Mouse (Mus musculus) hindbrain, embryonic 13.5 days (tissue): ENCODE results near the gene AC124502.3. TPM values are rescaled to one million over a fixed set of nuclear protein-coding genes. Genes with fewer than 3 reads are reported as not detected.

ENCODE experiments used
- ATAC-seq: fragments of 200-750 bp; cut with Nextera tagmentation; 2 replicates; pipeline ENCODE4 v1.8.0; 2017; ENCODE audit warnings: moderate TSS enrichment; ENCODE audit not compliant: low FRiP score
- H3K27ac ChIP-seq: fragments of 300-500 bp; sonication (generic); 2 replicates; pipeline ENCODE4 v1.5.1; 2015; ENCODE audit warnings: inconsistent platforms, mild to moderate bottlenecking, moderate library complexity
- H3K27me3 ChIP-seq: fragments of 300-500 bp; sonication (generic); 2 replicates; pipeline ENCODE4 v1.6.1; 2015; ENCODE audit warnings: mild to moderate bottlenecking, inconsistent platforms
- H3K36me3 ChIP-seq: fragments of 300-500 bp; sonication (generic); 2 replicates; pipeline ENCODE4 v1.6.1; 2015; ENCODE audit warnings: mild to moderate bottlenecking, inconsistent platforms
- H3K4me1 ChIP-seq: fragments of 300-500 bp; sonication (generic); replicated peaks from 2 replicates; pipeline ENCODE4 v1.6.1; 2015; ENCODE audit warnings: inconsistent platforms
- H3K4me2 ChIP-seq: fragments of 300-500 bp; sonication (generic); 2 replicates; pipeline ENCODE4 v1.6.1; 2015; ENCODE audit warnings: inconsistent platforms, mild to moderate bottlenecking, moderate library complexity
- H3K4me3 ChIP-seq: fragments of 300-500 bp; sonication (generic); 2 replicates; pipeline ENCODE4 v1.5.1; 2015; ENCODE audit warnings: mild to moderate bottlenecking, inconsistent platforms
- H3K9ac ChIP-seq: fragments of 300-500 bp; sonication (generic); 2 replicates; pipeline ENCODE4 v1.6.1; 2015; ENCODE audit warnings: mild to moderate bottlenecking, inconsistent platforms
- H3K9me3 ChIP-seq: fragments of 300-500 bp; sonication (generic); 2 replicates; pipeline ENCODE4 v1.6.1; 2016; ENCODE audit warnings: inconsistent platforms
- WGBS: fragments of 180-500 bp; shearing (Covaris S2); methylation state at CpG from one replicate; pipeline ENCODE4 v1.1.7; 2015; 5-methylcytosine and 5-hydroxymethylcytosine counted together
- polyA plus RNA-seq: library from polyadenylated mRNA; unstranded; fragments of >200 nt; fragmentation: Nextera tagmentation; extraction: Ambion mirVana; gene quantifications from 2 replicates; pipeline ENCODE4 v1.2.1, GENCODE M21; 2015

AC124502.3 gene
- polyA plus RNA-seq, 1 experiment from 2014 or later = 3.9 TPM

- 15% methylated on average over 15 of the region's 15 CpGs for WGBS
- H3K4me1 ChIP-seq = peaks cover 45% of the 10 kb centered on the region
- peak overlapping the region; percentile 45; the same call in 1 of the 2 replicates for H3K27ac ChIP-seq
- H3K9me3 ChIP-seq = no peaks in the 10 kb centered on the region
- no peaks in the 10 kb centered on the region for H3K36me3 ChIP-seq
- ATAC-seq = no peak
- H3K27me3 ChIP-seq = peaks cover 61% of the 10 kb centered on the region
- H3K4me3 ChIP-seq = peak overlapping the region; percentile 45
- peak overlapping the region; percentile 79 for H3K9ac ChIP-seq
- H3K4me2 ChIP-seq = peak overlapping the region; percentile 76
These were observed 28.5 kb downstream of the AC124502.3 start for GRCm38 (mm10) chr19:5067040-5067799.

GRCm38 (mm10) chr19:5067867-5068569 lies 29.3 kb downstream of the AC124502.3 start, which contains the start of gene Cd248:
TSS of gene Cd248 (plus strand) at chr19:5068078.
- no peak for ATAC-seq
- WGBS = under 1% methylated on average over 47 of the region's 56 CpGs

GRCm38 (mm10) chr19:5068570-5069234 lies 30.0 kb downstream of the AC124502.3 start:
- peak overlapping the region; percentile 45 for H3K4me3 ChIP-seq
- no peak for ATAC-seq
- WGBS = 34% methylated on average over 21 of the region's 21 CpGs
- peak overlapping the region; percentile 76 for H3K4me2 ChIP-seq
- H3K27me3 ChIP-seq = peaks cover 65% of the 10 kb centered on the region
- H3K9ac ChIP-seq = peak overlapping the region; percentile 79
- no peaks in the 10 kb centered on the region for H3K9me3 ChIP-seq
- H3K27ac ChIP-seq = 0 out of 2 replicates have a peak overlapping the region, but pooled peaks have one; percentile 1
- no peaks in the 10 kb centered on the region for H3K36me3 ChIP-seq
- peaks cover 52% of the 10 kb centered on the region for H3K4me1 ChIP-seq

More at GRCm38 (mm10) chr19:5067867-5068569, 29.3 kb downstream of the AC124502.3 start, which contains the start of gene Cd248:
- Histone ChIP-seq H3K36me3 (no peaks in the 10 kb centered on the region), H3K27ac (peak within 1 kb of the TSS; percentile 45; the same call in 1 of the 2 replicates), H3K4me1 (peaks cover 52% of the 10 kb centered on the region), H3K4me3 (peak within 1 kb of the TSS; percentile 45), H3K9me3 (no peaks in the 10 kb centered on the region), H3K4me2 (peak within 1 kb of the TSS; percentile 76), H3K27me3 (peaks cover 61% of the 10 kb centered on the region), H3K9ac (peak within 1 kb of the TSS; percentile 79)

- Histone ChIP-seq H3K27ac (no peak overlapping the region), H3K4me2 (peak overlapping the region; percentile 76), H3K9ac (0 out of 2 replicates have a peak overlapping the region, but pooled peaks have one; percentile 29), H3K9me3 (no peaks in the 10 kb centered on the region), H3K27me3 (peaks cover 73% of the 10 kb centered on the region), H3K36me3 (no peaks in the 10 kb centered on the region), H3K4me3 (peak overlapping the region; percentile 45; the same call in 1 of the 2 replicates), H3K4me1 (peaks cover 52% of the 10 kb centered on the region)
- 91% methylated on average over 5 of the region's 5 CpGs for WGBS
- ATAC-seq = no peak
These were observed 30.8 kb downstream of the AC124502.3 start for GRCm38 (mm10) chr19:5069486-5069885.

- Histone ChIP-seq H3K4me2 (peak overlapping the region; percentile 76), H3K27me3 (peaks cover 74% of the 10 kb centered on the region), H3K9me3 (no peaks in the 10 kb centered on the region), H3K9ac (0 out of 2 replicates have a peak overlapping the region, but pooled peaks have one; percentile 29), H3K36me3 (no peaks in the 10 kb centered on the region), H3K4me1 (peaks cover 52% of the 10 kb centered on the region), H3K27ac (no peak overlapping the region), H3K4me3 (peak overlapping the region; percentile 45)
- WGBS = 79% methylated on average over 7 of the region's 7 CpGs
- ATAC-seq = no peak
These were observed 31.3 kb downstream of the AC124502.3 start for GRCm38 (mm10) chr19:5069978-5070377.

GRCm38 (mm10) chr19:5071077-5071476 lies 32.4 kb downstream of the AC124502.3 start:
- Histone ChIP-seq H3K27ac (peak overlapping the region; percentile 79), H3K4me1 (peaks cover 52% of the 10 kb centered on the region), H3K9me3 (no peaks in the 10 kb centered on the region), H3K27me3 (peaks cover 70% of the 10 kb centered on the region), H3K9ac (peak overlapping the region; percentile 71), H3K4me2 (peak overlapping the region; percentile 76), H3K36me3 (no peaks in the 10 kb centered on the region), H3K4me3 (peak overlapping the region; percentile 45)
- WGBS = 6% methylated on average over 11 of the region's 11 CpGs
- 0 out of 2 replicates have a peak, but pooled peaks have one; percentile 6 for ATAC-seq

- peak overlapping the region; percentile 76 for H3K4me2 ChIP-seq
- peaks cover 68% of the 10 kb centered on the region for H3K27me3 ChIP-seq
- WGBS = under 1% methylated on average over 39 of the region's 40 CpGs
- no peaks in the 10 kb centered on the region for H3K36me3 ChIP-seq
- peak overlapping the region; percentile 79 for H3K27ac ChIP-seq
- H3K4me1 ChIP-seq = peaks cover 52% of the 10 kb centered on the region
- H3K4me3 ChIP-seq = peak overlapping the region; percentile 45
- ATAC-seq = peak; percentile 77
- peak overlapping the region; percentile 71 for H3K9ac ChIP-seq
- H3K9me3 ChIP-seq = no peaks in the 10 kb centered on the region
These were observed 33.1 kb downstream of the AC124502.3 start for GRCm38 (mm10) chr19:5071545-5072369.

GRCm38 (mm10) chr19:5072389-5073019 lies 33.8 kb downstream of the AC124502.3 start:
- peaks cover 45% of the 10 kb centered on the region for H3K4me1 ChIP-seq
- H3K27ac ChIP-seq = no peak overlapping the region
- no peaks in the 10 kb centered on the region for H3K9me3 ChIP-seq
- H3K36me3 ChIP-seq = no peaks in the 10 kb centered on the region
- WGBS = 5% methylated on average over 20 of the region's 20 CpGs
- no peak for ATAC-seq
- peak overlapping the region; percentile 71; the same call in 1 of the 2 replicates for H3K9ac ChIP-seq
- H3K4me2 ChIP-seq = peak overlapping the region; percentile 76
- peak overlapping the region; percentile 45 for H3K4me3 ChIP-seq
- peaks cover 61% of the 10 kb centered on the region for H3K27me3 ChIP-seq

- Histone ChIP-seq H3K27ac (no peak overlapping the region), H3K9ac (no peak overlapping the region), H3K4me3 (peak overlapping the region; percentile 7; the same call in 1 of the 2 replicates), H3K4me2 (peak overlapping the region; percentile 76), H3K27me3 (peaks cover 56% of the 10 kb centered on the region), H3K36me3 (no peaks in the 10 kb centered on the region), H3K9me3 (no peaks in the 10 kb centered on the region), H3K4me1 (peaks cover 40% of the 10 kb centered on the region)
- ATAC-seq = no peak
- 2% methylated on average over 15 of the region's 15 CpGs for WGBS
These were observed 34.3 kb downstream of the AC124502.3 start for GRCm38 (mm10) chr19:5073028-5073427.

GRCm38 (mm10) chr19:5073518-5073917 lies 34.8 kb downstream of the AC124502.3 start:
- H3K4me2 ChIP-seq = no peak overlapping the region
- H3K27me3 ChIP-seq = peaks cover 55% of the 10 kb centered on the region
- no peaks in the 10 kb centered on the region for H3K36me3 ChIP-seq
- no peaks in the 10 kb centered on the region for H3K9me3 ChIP-seq
- peaks cover 35% of the 10 kb centered on the region for H3K4me1 ChIP-seq
- H3K4me3 ChIP-seq = no peak overlapping the region
- no peak overlapping the region for H3K27ac ChIP-seq
- ATAC-seq = no peak
- H3K9ac ChIP-seq = no peak overlapping the region
- WGBS = 47% methylated on average over 5 of the region's 5 CpGs

- H3K27me3 ChIP-seq = peaks cover 71% of the 10 kb centered on the region
These were observed 40.6 kb downstream of the AC124502.3 start for GRCm38 (mm10) chr19:5079279-5079678.

More at GRCm38 (mm10) chr19:5079279-5079678, 40.6 kb downstream of the AC124502.3 start:
- Histone ChIP-seq H3K36me3 (no peaks in the 10 kb centered on the region; the same call in 1 of the 2 replicates), H3K9me3 (no peaks in the 10 kb centered on the region), H3K4me3 (no peak overlapping the region), H3K27ac (no peak overlapping the region), H3K9ac (no peak overlapping the region), H3K4me1 (no peaks in the 10 kb centered on the region), H3K4me2 (no peak overlapping the region)
- WGBS = 91% methylated on average over 1 of the region's 1 CpGs
- no peak for ATAC-seq
